Mouse (Mus musculus): ENCODE measurements around the gene Fgd2.
"Not testable (repeated sequence)": the region's sequence is repeated elsewhere in the genome, so short reads cannot be mapped to it uniquely, and the experiment has no call there.

Gene Fgd2

DNA sequence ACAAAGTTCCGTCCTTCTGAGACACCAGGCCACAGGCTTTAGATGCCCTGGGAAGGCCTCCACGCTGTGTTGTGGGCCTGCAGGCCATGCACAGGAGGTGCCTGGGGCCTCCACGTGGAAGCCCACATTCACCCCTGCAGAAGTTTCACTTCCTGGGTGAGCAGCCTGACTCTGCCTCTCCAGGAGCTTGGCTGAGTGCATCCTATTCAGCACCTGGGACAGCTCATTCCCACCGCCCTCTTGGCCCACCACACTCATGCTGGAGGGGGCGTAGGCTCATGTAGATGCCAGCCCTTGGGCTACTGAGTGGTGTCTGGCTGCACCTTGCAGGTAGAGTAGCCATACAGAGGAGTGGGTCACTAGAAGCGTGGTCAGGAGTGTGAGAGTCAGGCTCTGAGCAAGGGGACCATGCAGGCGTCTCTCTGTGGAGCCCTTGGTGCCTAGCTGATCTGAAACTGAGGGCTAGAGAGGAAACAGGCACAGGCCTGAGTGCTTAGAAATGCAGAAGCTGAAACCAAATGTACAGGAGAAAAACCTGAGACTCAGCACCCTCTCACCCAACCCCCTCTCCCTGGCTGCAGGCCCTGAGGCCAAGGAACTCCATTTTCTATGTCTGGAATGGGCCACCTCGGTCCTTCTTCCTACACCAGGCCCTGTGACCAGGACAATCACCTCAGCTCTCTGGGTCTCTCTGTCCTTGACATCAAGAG lies 1.4 kb downstream of the Fgd2 start:
- no peak for DNase-seq (ENCODE audit: low spot score in 2 of 2)

DNA sequence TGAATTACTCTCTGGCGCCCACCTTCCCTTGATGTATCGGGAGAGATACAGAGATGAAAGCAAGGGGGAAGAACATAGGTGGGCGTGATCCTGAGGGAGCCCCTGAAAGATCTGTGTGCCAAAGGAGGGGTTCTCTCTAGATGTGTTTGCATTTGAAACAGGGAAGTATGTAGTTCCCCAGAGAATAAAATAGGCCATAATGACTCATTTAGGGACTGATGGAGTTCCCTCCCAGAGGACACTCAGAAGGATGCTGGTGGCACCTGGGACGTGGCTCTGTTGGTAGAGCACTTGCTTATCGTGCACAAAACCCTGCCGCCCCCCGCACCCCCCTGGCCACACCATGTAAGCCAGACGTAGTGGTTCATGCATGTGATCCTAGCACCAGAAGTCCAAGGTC lies 2.4 kb downstream of the Fgd2 start:
- no peak for DNase-seq (ENCODE audit: low spot score in 2 of 2)

DNA sequence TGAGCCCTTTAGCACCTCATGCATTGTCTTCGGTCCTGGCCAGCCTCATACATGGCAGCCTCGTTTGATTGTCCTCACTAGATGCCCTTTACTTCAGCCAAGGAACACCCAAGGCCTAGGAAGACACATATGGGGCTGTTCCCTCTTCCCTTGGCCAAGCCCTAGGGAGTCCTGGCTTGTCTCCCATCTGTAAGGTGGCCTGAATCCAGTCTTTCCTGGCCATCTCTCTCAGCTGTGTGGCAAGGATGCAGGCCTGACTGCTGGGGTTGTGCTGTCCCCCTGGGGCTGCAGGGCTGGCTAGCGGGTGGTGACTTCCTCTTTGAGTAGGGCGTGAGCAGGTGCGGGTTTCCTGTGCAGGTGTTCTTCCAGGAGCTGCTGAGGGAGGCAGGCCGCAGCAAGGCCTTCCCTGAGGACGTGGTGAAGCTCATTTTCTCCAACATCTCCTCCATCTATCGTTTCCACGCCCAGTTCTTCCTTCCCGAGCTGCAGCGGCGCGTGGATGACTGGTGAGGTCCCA lies 4.4 kb downstream of the Fgd2 start:
- no peak for DNase-seq (ENCODE audit: low spot score in 2 of 2)

DNA sequence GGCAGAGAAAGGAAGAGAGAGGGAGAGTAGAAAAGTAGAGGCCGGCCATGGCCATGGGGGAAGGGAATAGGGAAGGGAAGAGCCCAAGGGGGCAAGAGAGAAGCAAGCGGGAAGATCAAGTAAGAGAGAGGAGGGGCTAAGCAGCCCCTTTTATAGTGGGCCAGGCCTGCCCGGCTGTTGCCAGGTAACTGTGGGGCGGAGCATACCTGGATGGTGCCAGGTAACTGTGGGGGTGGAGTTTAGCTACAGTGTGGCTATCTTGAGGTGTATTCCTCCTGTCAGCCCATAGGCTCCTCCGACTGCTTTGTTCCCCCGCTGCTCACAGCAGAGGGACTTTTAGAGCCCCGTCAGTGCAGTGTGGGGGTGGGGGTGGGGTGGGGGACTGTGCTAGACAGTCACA lies 8.0 kb downstream of the Fgd2 start:
- no peak for DNase-seq (ENCODE audit: low spot score in 2 of 2)

DNA sequence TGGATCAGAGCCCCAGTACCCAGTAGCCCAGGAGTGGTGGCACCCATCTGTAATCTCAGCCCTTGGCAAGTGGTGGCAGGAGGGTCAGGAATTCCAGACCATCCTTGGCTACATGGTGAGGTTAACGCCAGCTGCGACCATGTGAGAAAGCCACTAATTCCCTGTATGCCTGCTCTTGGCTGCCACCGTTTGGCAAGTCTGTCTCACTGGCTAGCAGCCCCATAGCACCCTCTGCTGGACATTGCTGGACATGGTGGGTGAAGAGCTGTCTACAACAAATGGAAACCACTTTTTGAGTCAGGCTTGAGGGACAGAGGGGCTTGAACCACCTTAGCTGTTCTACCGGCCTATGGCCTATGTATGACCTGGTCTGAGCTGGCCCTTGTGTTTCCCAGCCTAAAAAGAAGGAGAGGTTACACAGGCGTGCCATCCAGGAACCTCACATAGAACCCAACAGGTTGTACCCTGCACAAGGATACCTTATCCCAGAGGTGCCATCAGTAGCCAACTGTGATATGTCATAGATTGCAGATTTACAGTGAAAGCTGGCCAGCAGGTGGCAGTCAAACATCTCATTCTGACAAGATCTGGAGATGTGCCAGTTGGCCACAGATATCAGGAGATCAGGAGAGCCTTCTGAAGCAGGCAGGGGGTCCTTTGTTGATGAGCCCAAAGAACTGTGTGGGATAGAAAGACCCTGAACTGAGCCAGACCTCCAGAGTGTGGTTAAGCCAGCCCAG lies 10.4 kb downstream of the Fgd2 start:
- DNase-seq (ENCODE audit: low spot score in 2 of 2), result peak; percentile 80 to 92

DNA sequence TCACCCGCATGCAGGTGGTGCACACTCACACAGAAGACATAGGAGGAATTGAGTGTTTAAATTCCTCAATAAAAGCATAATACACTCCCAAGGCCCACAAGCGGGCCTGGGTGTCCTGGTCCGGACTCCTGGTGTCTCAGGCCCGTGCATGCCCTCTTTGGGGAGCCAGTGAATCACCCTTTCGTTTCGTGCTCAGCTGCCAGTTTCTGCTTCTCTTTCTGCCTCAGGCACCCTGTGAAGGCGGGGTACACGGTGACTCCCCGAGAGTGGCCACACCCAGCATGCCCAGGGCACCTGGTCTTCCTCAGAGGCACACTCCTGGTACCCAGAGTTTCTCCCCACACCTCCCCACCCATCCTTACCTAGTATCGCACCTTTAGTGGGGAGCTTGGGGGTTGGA lies 15.2 kb downstream of the Fgd2 start:
- DNase-seq (ENCODE audit: low spot score in 2 of 2), result no peak

DNA sequence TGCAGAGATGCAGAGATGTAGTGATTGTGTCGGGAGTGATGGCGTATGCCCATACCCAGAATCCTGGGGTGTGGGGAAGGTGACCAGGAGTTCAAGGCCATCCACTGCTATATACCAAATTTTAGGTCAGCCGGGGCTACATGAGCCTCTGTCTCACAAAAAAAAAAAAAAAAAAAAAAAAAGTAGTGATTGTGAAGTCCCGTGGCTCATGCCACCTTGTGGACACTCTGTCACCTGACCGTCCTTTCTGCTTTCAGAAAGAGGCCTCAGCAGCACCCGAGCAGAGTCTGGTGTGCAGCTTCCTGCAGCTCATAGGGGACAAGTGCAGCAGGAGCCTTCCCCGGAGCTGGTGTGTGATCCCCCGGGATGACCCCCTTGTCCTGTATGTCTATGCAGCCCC lies 17.3 kb downstream of the Fgd2 start:
- no peak for DNase-seq (ENCODE audit: low spot score in 2 of 2)

DNA sequence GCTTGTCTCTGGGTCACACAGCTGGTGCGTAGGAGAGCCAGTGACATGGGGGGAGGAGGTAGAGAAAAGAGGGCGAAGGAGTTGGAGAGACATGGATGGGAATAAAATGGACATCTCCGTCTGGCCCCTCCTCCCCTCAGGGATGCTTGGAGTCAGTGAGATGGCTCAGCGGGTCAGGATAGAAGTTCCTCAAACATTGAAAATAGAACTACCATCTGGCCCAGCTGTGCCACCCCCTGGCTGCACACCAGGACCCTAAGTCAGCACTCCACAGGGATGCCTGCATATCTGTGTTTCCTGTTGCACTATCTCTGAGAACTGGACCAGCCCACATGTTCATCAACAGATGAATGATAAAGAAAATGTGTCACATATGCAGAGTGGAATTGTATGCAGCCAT lies 19.5 kb downstream of the Fgd2 start:
- no peak for DNase-seq (ENCODE audit: low spot score in 2 of 2)

DNA sequence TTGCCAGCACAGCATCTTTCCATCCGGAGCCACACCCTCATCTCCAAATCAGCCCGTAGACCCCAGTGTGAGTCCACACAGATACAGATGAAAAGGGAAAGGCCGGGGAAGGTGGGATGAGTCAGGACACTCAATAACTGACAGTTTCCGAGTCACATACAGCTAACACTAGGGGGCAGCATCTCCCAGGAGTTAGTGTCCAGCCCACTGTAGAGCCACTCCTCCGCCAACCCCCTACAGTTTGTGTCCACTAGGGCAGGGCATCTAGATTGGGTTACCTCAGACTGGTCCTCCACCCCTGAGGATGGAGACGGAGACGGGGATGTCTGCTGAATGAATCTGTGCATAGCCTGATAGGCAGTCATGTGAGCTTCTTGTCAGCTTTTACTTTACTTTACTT lies 20.8 kb downstream of the Fgd2 start:
- DNase-seq (ENCODE audit: low spot score in 2 of 2), result peak; percentile 52 to 74

DNA sequence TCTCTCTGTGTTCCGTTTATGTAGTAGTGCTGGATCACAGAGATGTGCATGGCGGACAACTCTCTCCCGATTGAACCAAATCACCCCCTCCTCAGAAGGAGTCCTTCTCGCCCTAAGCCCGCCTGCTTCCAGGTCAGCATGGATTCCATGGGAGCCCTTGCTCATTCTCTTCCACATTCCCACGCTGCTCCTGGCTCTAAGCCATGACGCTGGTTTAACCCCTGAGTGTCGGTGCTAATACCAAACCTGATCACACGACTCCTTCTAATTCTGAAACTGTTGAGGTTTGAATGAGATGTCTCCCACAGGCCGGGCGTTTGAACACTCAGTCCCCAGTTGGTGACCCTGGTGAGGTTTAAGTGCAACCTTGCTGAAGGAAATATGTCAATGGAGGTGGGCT lies 21.7 kb downstream of the Fgd2 start:
- no peak for DNase-seq (ENCODE audit: low spot score in 2 of 2)

DNA sequence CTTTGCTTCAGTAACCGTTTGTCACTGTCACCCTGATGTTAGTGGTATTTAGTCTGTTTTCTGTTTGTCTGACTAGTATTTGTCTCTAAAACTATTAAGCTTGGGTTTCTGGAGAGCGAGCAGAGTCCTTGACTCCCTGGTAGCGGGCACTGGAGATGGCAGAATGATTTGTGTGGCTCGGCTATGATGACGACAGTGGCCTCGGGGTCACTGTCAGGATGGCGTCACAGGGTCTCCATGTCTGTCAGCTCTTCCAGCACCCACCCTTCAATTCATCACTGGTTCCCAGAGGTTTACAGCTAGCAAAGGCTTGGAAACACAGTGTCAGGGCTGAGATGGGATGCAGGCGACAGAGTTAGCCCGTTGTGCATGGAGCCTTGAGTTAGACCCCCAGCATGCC lies 23.2 kb downstream of the Fgd2 start:
- DNase-seq (ENCODE audit: low spot score in 2 of 2), result no peak

DNA sequence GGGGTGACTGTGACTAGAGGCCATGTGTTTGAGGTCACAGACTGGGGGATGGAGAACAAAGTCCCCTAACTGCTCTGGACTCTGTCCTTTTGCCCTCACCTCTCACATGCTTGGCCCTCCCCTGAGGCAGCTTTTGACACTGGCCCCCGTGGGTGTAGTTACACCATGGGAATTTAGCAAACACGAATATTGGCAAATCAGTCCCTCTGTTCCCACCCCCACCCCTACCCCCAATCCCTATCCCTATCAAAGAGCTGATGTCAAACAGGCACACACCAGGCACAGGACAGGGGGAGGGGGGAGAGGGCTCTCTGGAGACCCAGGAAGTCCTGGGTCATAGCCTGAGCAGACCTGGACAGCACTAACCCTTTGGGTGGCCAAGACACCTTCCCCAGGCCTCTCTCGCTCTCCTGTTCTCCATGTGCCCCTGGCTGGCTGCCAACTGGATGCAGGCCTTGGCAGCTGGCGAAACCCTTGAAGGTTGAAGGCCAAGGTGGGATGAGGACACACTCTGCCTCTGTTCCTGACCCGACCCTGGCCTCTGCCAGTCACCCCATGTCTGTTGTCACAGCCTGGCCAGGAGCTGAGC lies 24.2 kb downstream of the Fgd2 start:
- no peak for DNase-seq (ENCODE audit: low spot score in 2 of 2)

DNA sequence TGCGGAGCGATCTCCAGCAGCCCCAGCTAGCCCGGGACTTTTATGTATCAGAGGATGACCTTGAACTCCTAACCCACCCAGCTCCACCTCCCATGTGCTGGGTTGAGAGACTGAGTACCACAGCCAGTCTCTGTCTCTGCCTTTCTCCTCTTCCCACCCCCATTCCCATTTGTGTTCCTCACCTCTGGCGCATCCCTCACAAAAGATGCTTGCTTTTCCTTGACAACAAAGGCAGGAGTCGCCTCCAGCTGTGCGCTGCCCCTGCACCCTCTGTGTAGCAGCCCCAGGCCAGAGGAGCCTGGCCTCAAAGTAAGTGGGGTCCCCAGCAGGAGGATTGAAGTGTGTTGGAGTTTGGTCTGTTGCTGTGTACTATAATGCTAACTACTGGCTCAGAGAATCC lies 25.0 kb downstream of the Fgd2 start:
- no peak for DNase-seq (ENCODE audit: low spot score in 2 of 2)

DNA sequence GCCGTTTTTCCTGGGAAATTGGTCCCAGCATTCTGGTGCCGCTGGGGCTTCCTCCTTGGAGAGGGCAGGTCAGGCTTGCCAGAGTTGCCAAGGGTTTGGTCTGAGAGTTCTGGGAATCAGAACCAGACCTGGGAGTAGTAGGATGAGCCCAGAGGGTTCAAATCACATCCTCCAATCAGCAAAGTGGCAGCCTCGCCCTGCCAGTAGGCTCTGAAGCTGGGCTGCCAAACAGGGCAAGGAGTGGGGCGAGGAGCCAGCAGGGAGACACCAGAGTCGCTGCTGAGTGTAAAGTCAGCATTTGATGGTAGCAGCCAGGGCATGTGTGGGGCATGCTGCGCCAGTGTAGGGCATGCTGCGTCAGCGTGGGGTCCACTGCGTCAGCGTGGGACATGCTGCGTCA lies 28.3 kb downstream of the Fgd2 start:
- no peak for DNase-seq (ENCODE audit: low spot score in 2 of 2)

DNA sequence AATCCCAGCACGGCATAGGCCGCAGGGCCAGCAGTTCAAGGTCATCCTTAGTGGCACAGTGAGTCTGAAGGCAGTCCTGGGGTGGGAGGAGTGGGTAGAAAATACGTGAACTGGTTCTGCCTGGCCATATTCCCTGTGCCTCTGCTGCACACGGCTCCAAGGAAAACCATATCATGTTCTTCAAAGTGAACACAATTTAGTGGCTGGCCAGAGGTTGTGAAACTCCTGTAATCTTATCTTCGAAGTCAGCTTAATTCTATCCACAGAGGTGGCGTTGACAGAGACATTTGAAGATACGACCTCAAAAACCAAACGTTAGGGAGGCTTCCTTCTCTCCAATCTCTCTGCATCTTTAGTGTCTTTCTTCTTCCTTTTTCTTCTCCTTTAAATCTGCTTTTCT lies 30.6 kb downstream of the Fgd2 start:
- DNase-seq (ENCODE audit: low spot score in 2 of 2), result no peak

DNA sequence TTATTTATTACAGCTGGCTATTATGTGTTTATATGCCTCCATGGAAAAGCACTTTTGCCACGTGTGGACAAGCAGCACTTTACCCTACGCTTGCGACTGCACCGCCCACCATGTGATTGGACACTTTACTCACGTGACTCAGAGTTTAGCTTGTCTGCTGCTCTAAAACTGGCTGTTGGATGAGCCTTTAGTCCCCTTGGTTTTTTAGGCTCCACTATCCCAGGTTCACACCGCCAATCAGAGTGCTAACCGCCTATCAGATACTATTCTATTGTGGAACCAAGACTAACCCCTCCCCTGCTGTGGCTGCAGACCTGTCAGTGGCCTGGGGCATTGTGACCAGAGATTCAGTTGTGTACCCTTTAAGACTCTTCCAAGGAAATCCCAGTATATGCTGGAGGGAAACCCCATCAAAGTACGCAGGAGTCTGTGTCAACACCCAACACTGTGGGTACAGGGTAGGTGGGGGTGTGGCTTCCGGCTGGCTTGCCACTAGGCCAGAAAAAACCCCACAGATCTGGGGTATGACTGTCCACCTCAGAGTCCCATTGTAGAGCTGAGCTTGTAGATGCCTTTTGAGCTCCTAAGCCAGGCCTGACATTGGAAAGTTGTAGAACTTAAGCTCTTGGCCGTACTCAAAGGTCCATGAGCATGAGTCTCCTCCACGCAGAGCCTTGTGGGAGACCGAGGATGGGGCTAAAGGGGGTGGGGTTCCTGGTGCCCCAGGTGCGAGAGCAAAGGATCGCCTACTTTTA lies 32.8 kb downstream of the Fgd2 start:
- no peak for DNase-seq (ENCODE audit: low spot score in 2 of 2)

DNA sequence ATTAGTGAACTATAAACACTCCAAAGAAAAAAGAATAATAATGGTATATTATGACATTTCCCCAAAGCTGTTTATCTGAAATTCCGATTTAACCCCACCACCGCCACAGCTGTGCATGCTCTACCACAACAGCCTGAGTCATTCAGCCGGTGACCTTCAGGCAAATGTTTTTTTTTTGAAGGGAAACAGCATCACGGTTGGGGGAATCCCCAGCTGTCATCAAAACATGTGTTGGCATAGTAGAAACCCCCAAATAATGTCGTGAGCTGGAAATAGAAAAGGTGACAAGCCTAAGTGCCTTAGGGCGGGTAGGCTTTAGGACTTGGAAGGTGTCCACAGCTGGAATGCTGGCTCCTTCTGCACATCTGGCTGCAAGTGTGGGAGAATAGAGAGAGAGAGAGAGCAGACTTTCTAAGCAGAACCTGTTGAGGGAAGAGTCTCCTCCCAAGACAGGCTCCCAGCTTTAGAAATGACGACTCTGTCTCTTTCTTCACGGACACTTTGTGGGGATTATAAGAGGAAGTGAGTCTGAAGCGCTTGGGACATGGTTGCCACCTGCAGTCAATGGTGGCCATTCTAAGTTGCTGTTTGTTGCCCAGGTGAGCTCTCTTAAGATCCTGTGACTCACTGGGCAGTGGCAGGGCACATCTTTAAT lies 33.5 kb downstream of the Fgd2 start:
- no peak for DNase-seq (ENCODE audit: low spot score in 2 of 2)

DNA sequence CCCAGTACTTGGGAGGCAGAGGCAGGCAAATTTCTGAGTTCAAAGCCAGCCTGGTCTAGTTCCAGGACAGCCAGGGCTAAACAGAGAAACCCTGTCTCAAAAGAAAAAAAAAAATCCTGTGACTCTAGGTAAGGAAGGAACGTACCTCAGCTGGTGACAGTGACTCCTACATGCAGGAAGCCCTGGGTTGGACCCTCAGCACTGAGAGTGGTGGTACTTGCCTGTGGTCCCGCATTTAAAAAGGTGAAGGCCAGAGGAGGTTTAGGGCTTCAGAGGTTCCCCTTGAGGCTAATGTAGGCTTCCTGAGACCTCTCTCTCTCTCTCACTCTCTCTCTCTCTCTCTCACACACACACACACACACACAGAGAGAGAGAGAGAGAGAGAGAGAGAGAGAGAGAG lies 34.0 kb downstream of the Fgd2 start:
- not testable (repeated sequence) for DNase-seq (ENCODE audit: low spot score in 2 of 2)

DNA sequence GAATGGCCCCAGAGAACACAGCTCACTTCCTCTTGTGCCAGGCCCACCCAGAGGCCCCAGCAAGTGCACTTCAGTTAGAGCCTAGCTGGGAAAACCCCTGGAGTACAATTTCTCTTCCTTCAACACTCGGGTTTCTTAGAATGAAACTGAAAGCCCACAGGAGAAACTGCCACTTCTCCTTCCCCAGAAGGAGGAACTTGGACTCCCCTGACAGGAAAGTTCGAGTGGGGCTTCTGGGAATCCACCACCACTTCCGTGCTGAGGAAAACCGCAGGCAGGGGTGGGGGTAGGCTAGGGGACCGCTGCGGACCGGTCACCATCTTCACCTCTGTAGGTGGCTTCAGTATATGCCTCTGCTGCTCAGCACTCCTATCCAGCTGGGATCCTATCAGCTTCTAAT lies 34.7 kb downstream of the Fgd2 start:
- peak; percentile 49 to 55 for DNase-seq (ENCODE audit: low spot score in 2 of 2)

DNA sequence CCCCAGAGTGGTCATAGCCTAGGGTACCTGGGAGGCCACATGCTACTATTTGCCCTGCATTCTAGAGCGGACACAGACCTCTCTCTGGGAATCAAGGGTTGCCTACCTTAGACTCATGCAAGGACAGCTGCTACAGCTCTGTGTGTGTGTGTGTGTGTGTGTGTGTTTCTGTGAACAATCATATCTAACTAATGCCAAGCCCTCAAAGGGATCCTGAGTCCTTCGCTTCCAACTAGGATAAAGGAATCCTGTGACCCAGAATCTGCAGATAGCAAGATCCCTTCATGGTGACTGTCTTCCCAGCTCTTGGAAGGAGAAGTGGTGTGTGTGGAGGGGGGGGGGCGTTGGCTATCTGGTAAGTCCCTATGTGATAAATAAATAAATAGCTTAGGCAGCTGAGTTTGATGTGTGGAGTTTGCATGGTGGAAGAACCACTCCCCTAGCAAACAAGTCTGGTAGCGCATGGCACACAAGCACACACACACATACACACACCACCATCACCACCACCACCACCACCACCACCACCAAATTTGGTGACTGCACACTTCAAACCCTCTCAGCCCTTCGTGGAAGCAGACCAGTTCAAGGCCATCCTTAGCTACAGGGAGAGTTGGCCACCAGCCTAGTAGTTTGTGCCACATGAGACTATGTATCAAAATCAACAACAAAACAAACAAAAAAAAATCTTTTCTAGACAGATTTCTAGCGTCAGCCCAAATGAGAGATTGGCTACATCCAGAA lies 35.5 kb downstream of the Fgd2 start:
- no peak for DNase-seq (ENCODE audit: low spot score in 2 of 2)

DNA sequence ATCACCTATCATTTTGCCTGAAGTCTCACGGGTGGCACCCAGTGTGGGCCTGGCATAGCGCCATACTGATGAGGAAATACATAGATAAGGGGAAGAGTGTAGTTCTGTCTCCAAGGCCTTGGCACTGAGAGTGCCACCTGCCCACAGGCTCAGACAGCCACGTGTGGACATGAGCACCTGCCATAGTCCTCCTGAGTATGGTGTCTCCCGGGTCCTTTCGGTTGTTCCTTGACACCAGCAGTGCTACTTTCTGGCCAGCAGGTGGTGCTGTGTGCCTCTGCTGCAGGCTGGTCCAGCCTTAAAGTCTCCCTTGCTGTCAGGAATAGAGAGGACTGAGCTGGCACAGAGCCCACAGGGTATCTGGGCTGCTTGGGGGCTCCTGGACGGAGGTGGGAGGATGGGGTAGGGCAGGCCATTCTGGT lies 36.1 kb downstream of the Fgd2 start:
- peak; percentile 67 to 84 for DNase-seq (ENCODE audit: low spot score in 2 of 2)

Measured in spleen, postnatal 14 days (tissue).